Mouse (Mus musculus) liver (tissue): ENCODE results near the gene Tnnt2.

Experiments
- DNase-seq: peaks from one replicate; pipeline ENCODE4 v3.0.0-alpha.2; 2020; ENCODE audit warnings: mixed read lengths

Tnnt2 gene

GRCm38 (mm10) chr1:135820071-135820470, 16.1 kb upstream of the Tnnt2 start:
- no peak for DNase-seq

GRCm38 (mm10) chr1:135820736-135821364, 15.3 kb upstream of the Tnnt2 start:
- no peak for DNase-seq

- DNase-seq = no peak
These were observed 14.4 kb upstream of the Tnnt2 start for GRCm38 (mm10) chr1:135821780-135822179.

- peak; percentile 47 for DNase-seq
These were observed 7.2 kb upstream of the Tnnt2 start for GRCm38 (mm10) chr1:135828918-135829317.

GRCm38 (mm10) chr1:135834206-135834859, 1.8 kb upstream of the Tnnt2 start:
- DNase-seq = no peak

GRCm38 (mm10) chr1:135834983-135835382, 1.2 kb upstream of the Tnnt2 start:
- no peak for DNase-seq

- no peak for DNase-seq
These were observed 2.5 kb downstream of the Tnnt2 start for GRCm38 (mm10) chr1:135838626-135839025.

GRCm38 (mm10) chr1:135839065-135839464, 2.9 kb downstream of the Tnnt2 start:
- DNase-seq = no peak

- no peak for DNase-seq
These were observed 4.7 kb downstream of the Tnnt2 start for GRCm38 (mm10) chr1:135840675-135841395.

- no peak for DNase-seq
These were observed 7.5 kb downstream of the Tnnt2 start for GRCm38 (mm10) chr1:135843519-135844262.

- no peak for DNase-seq
These were observed 8.3 kb downstream of the Tnnt2 start for GRCm38 (mm10) chr1:135844481-135844880.

- DNase-seq = no peak
These were observed 10.5 kb downstream of the Tnnt2 start for GRCm38 (mm10) chr1:135846632-135847031.

- DNase-seq = peak; percentile 75
These were observed 11.0 kb downstream of the Tnnt2 start for GRCm38 (mm10) chr1:135847139-135847562.

- no peak for DNase-seq
These were observed 11.6 kb downstream of the Tnnt2 start for GRCm38 (mm10) chr1:135847611-135848351.

GRCm38 (mm10) chr1:135850722-135851512, 14.8 kb downstream of the Tnnt2 start:
- DNase-seq = peak; percentile 53

- DNase-seq = no peak
These were observed 16.0 kb downstream of the Tnnt2 start for GRCm38 (mm10) chr1:135852044-135852756.

- no peak for DNase-seq
These were observed 17.0 kb downstream of the Tnnt2 start for GRCm38 (mm10) chr1:135853200-135853599.

GRCm38 (mm10) chr1:135854591-135855343, 18.6 kb downstream of the Tnnt2 start:
- DNase-seq = no peak

GRCm38 (mm10) chr1:135855344-135855687, 19.2 kb downstream of the Tnnt2 start:
- DNase-seq = no peak

- no peak for DNase-seq
These were observed 19.9 kb downstream of the Tnnt2 start for GRCm38 (mm10) chr1:135856070-135856469.
